Mouse (Mus musculus): Measurements from ENCODE around the gene Kirrel2.

Kirrel2 gene

GRCm38 (mm10) chr7:30413596-30413995 is 43.9 kb downstream of the Kirrel2 start, which contains the start of gene Tyrobp:
Tyrobp (plus strand) TSS chr7:30413760.
- DNase-seq (ENCODE audit: low read depth, low spot score) = no peak

DNA sequence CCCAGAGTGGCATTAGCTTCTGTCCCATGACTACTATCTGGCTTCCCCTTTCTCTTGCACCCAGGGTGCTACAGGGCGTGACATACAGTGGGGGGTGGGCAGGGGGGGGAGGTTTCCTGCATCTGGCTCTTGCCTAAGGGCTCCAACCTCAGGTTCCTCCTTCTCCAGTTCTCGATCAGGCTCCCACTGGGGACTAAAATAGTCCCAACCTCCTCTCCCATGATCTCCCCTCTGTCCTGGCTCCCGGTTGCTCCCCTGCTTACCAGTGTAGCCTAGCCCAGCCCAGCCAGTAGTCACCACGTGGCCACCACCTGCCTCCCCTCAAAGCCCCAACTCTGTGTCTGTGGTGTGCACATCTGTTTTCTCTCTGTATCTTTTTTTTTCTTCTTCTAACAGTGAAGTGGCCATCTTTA is 44.7 kb downstream of the Kirrel2 start:
- peak; percentile 91 for DNase-seq (ENCODE audit: low read depth, low spot score)

GRCm38 (mm10) chr7:30411023-30411422 is 46.5 kb downstream of the Kirrel2 start:
- no peak for DNase-seq (ENCODE audit: low read depth, low spot score)

DNA sequence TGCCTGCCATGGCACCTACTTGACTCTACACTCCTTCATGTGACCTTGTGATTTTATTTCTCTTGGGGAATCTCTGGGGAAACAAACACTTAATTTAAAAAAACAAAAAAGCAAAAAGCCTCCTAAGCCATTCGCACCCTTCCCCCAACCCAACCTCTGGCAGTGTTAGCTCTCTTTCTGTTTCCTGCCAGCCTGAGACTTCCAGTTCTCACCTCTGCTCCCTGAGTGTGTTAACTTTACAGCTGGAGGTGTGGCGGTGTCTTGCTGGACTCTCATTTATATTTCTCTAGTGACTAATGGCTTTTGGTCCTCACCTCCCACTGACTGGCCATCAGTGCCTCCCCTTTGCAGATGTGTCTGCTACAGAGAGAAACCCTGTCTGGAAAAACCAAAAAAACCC is 47.7 kb downstream of the Kirrel2 start:
- no peak for DNase-seq (ENCODE audit: low read depth, low spot score)

- DNase-seq (ENCODE audit: low read depth, low spot score) = no peak
Observed at GRCm38 (mm10) chr7:30408639-30409038, 48.9 kb downstream of the Kirrel2 start.

DNA sequence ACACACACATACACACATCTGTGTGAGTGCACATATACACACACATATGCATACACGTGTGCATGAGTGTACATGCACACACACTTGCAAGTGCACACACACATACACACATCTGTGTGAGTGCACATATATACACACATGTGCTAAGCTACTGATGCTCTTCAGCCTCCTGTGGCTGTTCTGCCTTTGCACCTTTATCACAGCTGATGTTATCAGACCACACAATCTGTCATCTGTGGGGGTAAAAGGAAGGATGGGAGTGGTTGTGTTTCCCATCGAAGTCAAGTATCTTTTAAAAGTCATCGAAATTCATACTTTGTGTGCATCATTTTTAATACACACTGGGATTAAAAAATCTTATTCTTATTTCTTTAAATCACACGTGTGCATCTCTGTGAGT is 55.1 kb downstream of the Kirrel2 start:
- no peak for DNase-seq (ENCODE audit: low read depth, low spot score)

GRCm38 (mm10) chr7:30399671-30400070 is 57.8 kb downstream of the Kirrel2 start:
- no peak for DNase-seq (ENCODE audit: low read depth, low spot score)

Measured in A20 (cell line).